8 mouse cellular contexts compared by ENCODE assay signal in the genomic region with DNA sequence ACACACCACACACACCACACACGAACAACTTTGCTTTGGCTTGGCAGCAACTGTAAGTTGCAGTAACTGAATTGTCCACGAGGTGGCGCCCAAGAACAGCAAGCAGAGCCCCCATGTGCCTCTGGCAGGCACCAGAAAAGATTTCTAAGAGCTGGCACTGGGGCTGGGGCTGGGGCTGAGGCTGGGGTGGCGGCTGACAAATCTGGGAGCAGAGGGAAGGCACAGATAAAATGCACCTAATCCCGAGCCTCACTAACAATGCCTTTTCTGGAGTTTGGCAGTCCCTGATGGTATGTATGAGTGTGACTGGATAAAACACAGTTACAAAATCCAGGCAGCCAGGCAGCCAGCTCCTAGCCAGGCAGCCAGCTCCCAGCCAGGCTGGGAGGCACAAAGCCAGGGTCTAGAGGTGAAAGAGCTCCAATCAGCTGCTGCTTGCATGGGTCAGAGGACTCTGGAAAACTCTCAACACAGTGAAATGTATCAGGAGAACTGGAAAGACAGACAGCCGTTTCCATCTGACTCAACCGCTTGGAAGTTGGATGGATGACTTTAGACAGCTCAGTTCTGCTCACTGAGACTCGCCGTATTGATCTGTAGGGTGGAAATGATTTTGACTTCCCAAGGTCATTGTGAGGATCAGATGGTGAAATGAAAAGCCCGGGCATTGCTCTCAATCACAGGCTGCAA. TPM values are rescaled to one million over a fixed set of nuclear protein-coding genes. Genes with fewer than 3 reads are reported as not detected.
DNase-seq lines count a peak whose midpoint lies in the region; ATAC-seq lines count a peak whose summit lies in the region.

No protein-coding gene starts in this region.

- no peak overlapping the region for H3K9ac ChIP-seq in forebrain, embryonic 13.5 days
- H3K9ac ChIP-seq in limb, embryonic 11.5 days (ENCODE audit: low read length) = no peak overlapping the region

- peak; percentile 85 for DNase-seq in forebrain, embryonic 10.5 days (ENCODE audit: extremely low spot score, low spot score)
- peak; percentile 93 to 96 for DNase-seq in cerebellum, postnatal 10 days
- peak; percentile 69 to 77 for DNase-seq in gastrocnemius, adult 8-10 months (ENCODE audit: low spot score in 2 of 2)
- DNase-seq in induced T-regulatory cell, adult 2 months (ENCODE audit: low read depth) = peak; percentile 88
- DNase-seq in limb, embryonic 11.5 days (ENCODE audit: low spot score) = peak; percentile 94
- peak; percentile 90 for DNase-seq in naive thymus-derived CD4-positive, alpha-beta T cell, adult 2 months (ENCODE audit: low read depth)
- DNase-seq in spleen, postnatal 36 days (ENCODE audit: low spot score in 2 of 2) = peak; percentile 62 to 67

- H3K36me3 ChIP-seq in forebrain, embryonic 10.5 days (replicated peaks) = no peaks in the 10 kb centered on the region
- H3K36me3 ChIP-seq in forebrain, embryonic 13.5 days (ENCODE audit: poor library complexity, severe bottlenecking) = no peaks in the 10 kb centered on the region
- no peaks in the 10 kb centered on the region for H3K36me3 ChIP-seq in limb, embryonic 11.5 days (ENCODE audit: control insufficient read depth, insufficient read depth, low read length)

- H3K4me1 ChIP-seq in forebrain, embryonic 10.5 days = peaks cover 11% of the 10 kb centered on the region
- H3K4me1 ChIP-seq in forebrain, embryonic 13.5 days = 0 out of 2 replicates have a peak, but pooled peaks cover 4% of the 10 kb centered on the region
- no peaks in the 10 kb centered on the region for H3K4me1 ChIP-seq in limb, embryonic 11.5 days (ENCODE audit: control insufficient read depth, insufficient read depth, low read length)

- H3K4me3 ChIP-seq in forebrain, embryonic 10.5 days = no peak overlapping the region
- H3K4me3 ChIP-seq in forebrain, embryonic 13.5 days = no peak overlapping the region
- no peak overlapping the region for H3K4me3 ChIP-seq in limb, embryonic 11.5 days (ENCODE audit: low read depth, low read length)

- peaks cover 14% of the 10 kb centered on the region for H3K27me3 ChIP-seq in forebrain, embryonic 10.5 days (ENCODE audit: poor library complexity, severe bottlenecking)
- H3K27me3 ChIP-seq in forebrain, embryonic 13.5 days = no peaks in the 10 kb centered on the region; the same call in 1 of the 2 replicates
- H3K27me3 ChIP-seq in limb, embryonic 11.5 days (ENCODE audit: control insufficient read depth, insufficient read depth, low read length) = no peaks in the 10 kb centered on the region

- H3K9me3 ChIP-seq in forebrain, embryonic 10.5 days = no peaks in the 10 kb centered on the region
- no peaks in the 10 kb centered on the region for H3K9me3 ChIP-seq in forebrain, embryonic 13.5 days (replicated peaks)
- no peaks in the 10 kb centered on the region for H3K9me3 ChIP-seq in limb, embryonic 11.5 days (ENCODE audit: control insufficient read depth, low read length)

- no peak for ATAC-seq in forebrain, embryonic 13.5 days
- no peak for ATAC-seq in limb, embryonic 11.5 days (ENCODE audit: insufficient number of reproducible peaks, low FRiP score, low TSS enrichment, low read depth)

- no peak overlapping the region for H3K4me2 ChIP-seq in forebrain, embryonic 13.5 days
- no peak overlapping the region for H3K4me2 ChIP-seq in limb, embryonic 11.5 days (ENCODE audit: low read depth, severe bottlenecking)

- 46% methylated on average over 10 of the region's 10 CpGs for WGBS in forebrain, embryonic 10.5 days
- WGBS in forebrain, embryonic 13.5 days = 46% methylated on average over 9 of the region's 10 CpGs
- 51% methylated on average over 10 of the region's 10 CpGs for WGBS in limb, embryonic 11.5 days

- H3K27ac ChIP-seq in forebrain, embryonic 10.5 days = peak overlapping the region; percentile 36; the same call in 1 of the 2 replicates
- no peak overlapping the region for H3K27ac ChIP-seq in forebrain, embryonic 13.5 days
- H3K27ac ChIP-seq in limb, embryonic 11.5 days (replicated peaks; ENCODE audit: low read depth, low read length) = no peak overlapping the region

RNA-seq across cellular contexts. Expression of gene Tcea3, which starts 13.1 kb away (rescaled TPM):
- 0.49 and 0.77 TPM in 2 replicates for polyA plus RNA-seq in forebrain, embryonic 10.5 days (2016; fragmentation: Nextera tagmentation; extraction: Ambion mirVana)
- 0.52 and 0.66 TPM in 2 replicates for polyA plus RNA-seq in forebrain, embryonic 13.5 days (2015; fragmentation: Nextera tagmentation; extraction: Ambion mirVana)
- total RNA-seq in gastrocnemius, adult 8-10 months (2022) = 100 to 1,000 TPM; 380 to 439 (median 413) TPM
- polyA plus RNA-seq in limb, embryonic 11.5 days (2014; fragmentation: Nextera tagmentation; extraction: Ambion mirVana) = 3.1 and 3.8 TPM in 2 replicates

RNA-seq across cellular contexts. Expression of gene Zfp46, which starts 23.8 kb away (rescaled TPM):
- polyA plus RNA-seq in forebrain, embryonic 10.5 days (2016; fragmentation: Nextera tagmentation; extraction: Ambion mirVana) = 21.1 and 21.8 TPM in 2 replicates
- 30.7 and 32.9 TPM in 2 replicates for polyA plus RNA-seq in forebrain, embryonic 13.5 days (2015; fragmentation: Nextera tagmentation; extraction: Ambion mirVana)
- total RNA-seq in gastrocnemius, adult 8-10 months (2022) = 10 to 100 TPM; 21.2 to 27.1 (median 24.9) TPM
- 25.3 and 26.0 TPM in 2 replicates for polyA plus RNA-seq in limb, embryonic 11.5 days (2014; fragmentation: Nextera tagmentation; extraction: Ambion mirVana)

RNA-seq across cellular contexts. Expression of gene Hnrnpr, which starts 50.1 kb away (rescaled TPM):
- polyA plus RNA-seq in forebrain, embryonic 10.5 days (2016; fragmentation: Nextera tagmentation; extraction: Ambion mirVana) = 231 and 248 TPM in 2 replicates
- 273 and 295 TPM in 2 replicates for polyA plus RNA-seq in forebrain, embryonic 13.5 days (2015; fragmentation: Nextera tagmentation; extraction: Ambion mirVana)
- 10 to 100 TPM; 18.3 to 26.7 (median 21.0) TPM for total RNA-seq in gastrocnemius, adult 8-10 months (2022)
- 192 and 196 TPM in 2 replicates for polyA plus RNA-seq in limb, embryonic 11.5 days (2014; fragmentation: Nextera tagmentation; extraction: Ambion mirVana)

RNA-seq across cellular contexts. Expression of gene Asap3, which starts 54.5 kb away (rescaled TPM):
- polyA plus RNA-seq in forebrain, embryonic 10.5 days (2016; fragmentation: Nextera tagmentation; extraction: Ambion mirVana) = 4.7 and 5.2 TPM in 2 replicates
- polyA plus RNA-seq in forebrain, embryonic 13.5 days (2015; fragmentation: Nextera tagmentation; extraction: Ambion mirVana) = 2.9 and 3.9 TPM in 2 replicates
- 1 to 10 TPM in 2 of 4 experiments, under 1 TPM in 2; 0.92 to 1.3 (median 1.1) TPM for total RNA-seq in gastrocnemius, adult 8-10 months (2022)
- polyA plus RNA-seq in limb, embryonic 11.5 days (2014; fragmentation: Nextera tagmentation; extraction: Ambion mirVana) = 3.0 and 3.2 TPM in 2 replicates
